Mouse (Mus musculus): ENCODE data around the gene Fbxw7. TPM values are rescaled to one million over a fixed set of nuclear protein-coding genes. Genes with fewer than 3 reads are reported as not detected.

Fbxw7 gene
- polyA plus RNA-seq (2012; rRNA removed), result 35.6 and 37.2 TPM in 2 replicates

DNA sequence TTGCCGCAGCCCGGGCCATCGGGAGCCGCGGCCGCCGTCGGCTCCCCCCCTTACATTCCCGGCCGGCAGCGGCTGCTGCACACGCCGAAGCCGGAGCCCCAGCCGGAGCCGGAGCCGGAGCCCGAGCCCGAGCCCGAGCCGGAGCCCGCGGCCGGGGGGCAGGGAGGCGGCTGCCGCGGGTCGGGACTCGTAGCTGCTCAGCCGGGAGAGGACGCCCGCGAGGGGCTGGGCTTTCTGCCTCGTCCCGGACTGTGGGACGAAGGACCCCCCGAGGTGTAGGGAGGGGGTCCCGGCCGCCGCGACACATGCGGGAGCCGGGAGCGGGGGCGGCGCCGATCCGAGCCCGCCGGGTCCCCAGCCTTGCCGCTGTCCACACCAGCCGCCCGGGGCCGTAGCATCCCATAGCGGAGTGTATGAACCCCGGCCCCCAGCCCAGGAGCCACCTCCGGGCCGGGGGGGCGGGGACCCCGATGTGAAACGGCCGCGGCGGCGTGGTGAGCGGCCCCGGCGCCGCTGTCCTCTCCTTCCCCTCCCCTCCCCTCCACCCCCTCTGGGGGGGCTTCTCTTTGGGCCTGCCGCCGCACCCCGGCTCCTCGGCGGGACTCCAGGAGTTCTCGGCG is at the start of gene Fbxw7:
Fbxw7 (plus strand) TSS at position 507 of the 620 bp plus-strand sequence.

Other genes with a start within 250 kb of the Fbxw7 start
- gene Arfip1, start 232.6 kb upstream of the Fbxw7 start, polyA plus RNA-seq (2012; rRNA removed), result 12.7 and 13.8 TPM in 2 replicates
- 0.19 TPM in 1 of 2 replicates, not detected in the other for gene Tigd4, start 221.7 kb upstream of the Fbxw7 start, polyA plus RNA-seq (2012; rRNA removed)
- gene Tmem154, start 149.1 kb upstream of the Fbxw7 start, polyA plus RNA-seq (2012; rRNA removed), result 0.58 and 0.84 TPM in 2 replicates

All from central nervous system, embryonic 18 days (tissue).